Mouse (Mus musculus): Measurements from ENCODE around the gene Bcl2l1.

Bcl2l1 gene

GRCm38 (mm10) chr2:152733201-152733600, 98.3 kb downstream of the Bcl2l1 start:
- no peak for TF ChIP-seq GATA4 (IDR thresholded peaks at IDR 0.05; ENCODE audit: insufficient replicate concordance, low read length)
